Mouse (Mus musculus) gastrocnemius, postnatal 4 days (tissue): ENCODE measurements around the gene Cntnap5b. TPM values are rescaled to one million over a fixed set of nuclear protein-coding genes. Genes with fewer than 3 reads are reported as not detected.
A peak's percentile ranks its signal among the peaks of the same experiment; 100 is the strongest.
"Not testable (repeated sequence)": the region's sequence is repeated elsewhere in the genome, so short reads cannot be mapped to it uniquely, and the experiment has no call there.

Experiments used
- DNase-seq, 2 experiments: peaks; one replicate each; pipeline ENCODE4 v3.0.0; 2021 to 2022; ENCODE audit warnings: low spot score in 2 of 2, mixed read lengths in 2 of 2
- long read RNA-seq, 2 experiments: library from polyadenylated mRNA; stranded (forward); transcript quantifications; one replicate each; pipeline ENCODE4 v2.0.0; 2021
- total RNA-seq, 2 experiments: library from RNA; stranded (reverse); gene quantifications; 2 replicates each; pipeline ENCODE4 v1.2.3; 2021

Gene Cntnap5b
- total RNA-seq = under 1 TPM; 0.34 to 0.41 TPM
- long read RNA-seq, experiment 1, partial matches to known transcripts = 0 of 2 reads
- long read RNA-seq, experiment 1, other reads (novel, unspliced or antisense) = 2 of 2 reads
- long read RNA-seq, experiment 2 = 0 reads

DNA sequence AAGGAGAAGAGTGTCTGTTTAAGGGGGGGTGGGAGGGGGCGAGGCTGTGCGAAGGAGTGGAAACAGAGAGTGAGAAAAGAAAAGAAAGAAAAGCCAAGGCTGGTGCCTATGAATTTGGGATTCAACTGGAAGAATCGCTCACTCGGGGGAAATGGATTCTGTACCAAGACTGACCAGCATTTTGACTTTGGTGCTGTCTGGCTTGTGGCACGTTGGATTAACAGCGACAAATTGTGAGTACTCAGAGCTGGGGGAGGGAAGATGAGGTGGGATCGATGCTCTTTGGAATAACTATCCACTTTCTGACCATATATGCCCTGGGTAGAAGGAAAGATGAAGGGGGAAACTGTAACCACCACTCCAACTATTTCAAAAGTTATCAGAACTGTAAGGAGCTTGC, at the start of gene Cntnap5b:
TSS of gene Cntnap5b (plus strand) at position 152 of the 400 bp plus-strand sequence.
- DNase-seq = no peak

DNA sequence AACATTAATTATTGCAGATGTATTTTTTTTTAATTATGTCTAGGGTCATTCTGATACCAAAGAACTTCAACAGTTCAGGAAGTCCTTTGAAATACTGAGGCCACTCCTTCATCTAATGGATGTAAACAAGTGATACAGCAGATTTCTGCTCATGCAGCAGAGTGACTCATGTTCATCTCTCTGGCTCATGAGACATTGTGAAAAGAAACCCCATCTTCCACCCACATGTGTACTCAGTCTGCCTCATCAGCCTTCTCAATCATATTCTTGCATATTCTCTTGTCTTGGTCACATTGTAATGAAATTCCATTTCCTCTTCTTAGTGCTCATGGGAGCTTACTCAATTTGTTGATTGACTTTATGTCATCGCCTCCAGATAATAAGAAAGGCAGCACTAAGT, 12.6 kb upstream of the Cntnap5b start:
- DNase-seq = no peak

DNA sequence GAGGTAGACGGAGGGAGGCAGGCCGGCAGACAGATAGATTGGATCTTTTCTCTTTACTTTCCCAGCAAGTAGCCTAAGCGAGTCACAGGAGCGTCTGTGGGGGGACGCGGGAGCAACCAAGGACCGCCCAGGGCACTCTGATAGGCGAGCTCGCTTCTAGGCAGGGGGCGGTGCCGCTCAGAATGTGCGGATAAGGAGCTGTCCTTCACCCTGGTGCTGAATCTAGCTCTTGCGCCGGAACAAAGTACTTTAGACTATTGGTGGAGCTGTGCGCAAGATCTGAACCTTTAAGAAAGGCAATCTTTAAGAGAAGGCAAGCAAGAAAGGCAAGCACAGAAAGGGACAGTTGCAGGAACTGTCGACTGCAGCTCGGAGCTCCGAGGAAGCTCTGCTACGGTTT, 382 bp upstream of the Cntnap5b start:
- peak; percentile 25 to 61 for DNase-seq

DNA sequence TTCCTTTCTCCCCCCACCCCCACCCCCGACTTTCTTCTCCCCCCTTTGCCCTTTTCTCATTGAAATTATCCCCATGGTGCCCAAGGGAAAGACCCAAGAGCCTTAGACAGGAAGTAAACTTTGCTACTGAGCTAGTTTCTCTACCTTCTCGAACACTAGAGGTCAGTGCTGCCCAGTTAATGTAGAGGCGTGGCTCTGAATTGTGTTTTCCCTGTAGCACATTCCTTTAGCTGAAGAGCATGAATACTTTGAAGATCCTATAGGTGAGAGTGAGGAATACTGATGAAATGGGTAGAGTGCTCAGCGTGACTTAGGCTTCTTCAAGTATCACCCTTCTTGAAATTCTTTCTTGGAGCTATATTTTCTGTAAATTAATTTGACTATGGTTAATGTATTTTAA, 1.6 kb downstream of the Cntnap5b start:
- no peak for DNase-seq

DNA sequence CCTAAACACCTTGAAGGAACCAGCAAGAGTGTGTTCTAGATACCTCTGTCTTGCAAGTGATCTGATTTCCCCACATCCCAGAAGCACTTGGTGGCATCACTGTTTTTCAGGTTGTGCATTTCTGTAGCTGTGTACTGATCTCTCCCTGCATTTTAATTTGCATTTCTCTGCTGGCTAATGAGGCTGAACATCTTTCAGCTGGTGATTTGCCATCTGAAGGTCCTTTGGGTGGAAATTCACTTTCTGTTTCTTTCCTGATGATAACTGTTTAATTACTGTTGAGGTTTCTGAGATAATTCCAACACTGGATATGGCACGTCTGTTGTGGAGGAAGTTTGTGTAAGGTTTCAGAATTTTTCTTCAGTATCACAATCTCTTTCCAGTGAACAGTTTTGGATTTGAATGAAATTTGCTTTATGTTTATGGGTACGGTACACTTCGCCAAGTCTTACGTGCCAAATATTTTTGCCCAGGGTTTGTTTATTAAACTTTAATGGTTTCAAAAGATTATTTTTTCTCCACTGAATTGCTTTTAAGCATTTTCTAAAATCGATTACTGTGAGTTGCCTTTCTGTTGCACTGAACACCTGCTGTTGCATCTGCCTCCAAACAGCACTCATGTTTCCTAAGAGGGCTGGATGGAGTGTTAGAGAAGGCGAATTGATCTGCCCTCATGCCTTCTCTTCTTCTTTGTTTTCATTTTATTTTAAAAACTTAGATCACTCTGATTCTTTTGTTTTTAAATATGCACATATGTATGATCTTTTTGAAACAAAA, 41.0 kb downstream of the Cntnap5b start:
- DNase-seq = no peak

DNA sequence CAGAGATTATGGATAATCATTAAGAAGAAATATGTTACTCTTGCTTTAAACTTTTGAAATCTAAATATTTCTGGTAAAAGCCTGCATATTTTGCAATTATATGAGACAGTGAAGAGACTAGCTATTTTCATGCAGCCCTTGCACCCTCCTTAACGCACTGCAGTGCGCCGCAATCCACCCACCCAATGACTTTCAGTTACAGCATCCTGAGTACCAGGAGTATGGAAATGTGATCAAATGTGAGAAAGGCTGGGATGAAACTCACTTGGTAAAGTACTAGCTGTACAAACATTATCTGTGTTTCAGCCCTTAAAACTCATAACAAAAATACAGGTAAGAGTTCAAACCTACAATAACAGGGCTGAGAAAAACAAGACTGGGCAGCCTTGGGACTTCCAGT, 99.8 kb downstream of the Cntnap5b start:
- no peak for DNase-seq

DNA sequence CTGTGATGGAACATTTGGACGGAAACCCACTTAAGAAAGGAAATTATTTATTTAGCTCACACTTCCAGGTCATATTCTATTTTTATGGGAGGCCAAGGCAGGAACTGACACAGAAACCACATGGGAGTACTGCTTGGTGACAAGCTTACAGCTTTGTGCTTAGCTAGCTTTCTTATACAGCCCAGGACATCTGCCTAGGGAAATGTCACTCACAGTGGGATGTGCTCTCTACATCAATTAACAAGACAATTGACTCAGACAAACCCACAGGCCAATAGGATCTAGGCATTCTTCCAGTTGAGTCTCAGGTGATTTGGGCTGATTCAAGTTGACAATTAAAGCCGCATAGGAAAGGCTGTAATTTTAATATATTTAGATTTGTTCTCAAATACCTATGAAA, 135.2 kb downstream of the Cntnap5b start:
- DNase-seq = no peak

DNA sequence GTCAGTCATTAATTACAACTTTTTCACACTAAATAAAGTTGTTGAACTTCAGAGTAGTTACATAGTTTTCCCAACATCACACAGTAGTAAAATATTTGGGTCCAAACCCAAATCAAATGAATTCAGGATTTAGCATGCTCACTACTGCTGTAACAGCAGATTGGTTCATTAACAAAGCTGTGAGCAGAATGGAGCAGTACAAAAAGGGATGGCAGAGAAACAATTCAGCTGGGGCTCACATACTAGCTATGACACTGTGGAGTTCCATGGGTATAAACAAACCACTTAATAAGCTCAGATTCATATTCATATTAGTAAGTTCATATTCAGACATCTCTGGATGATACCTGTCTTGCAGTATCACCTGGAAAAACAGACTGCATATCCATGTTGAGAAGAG, 170.9 kb downstream of the Cntnap5b start:
- no peak for DNase-seq

DNA sequence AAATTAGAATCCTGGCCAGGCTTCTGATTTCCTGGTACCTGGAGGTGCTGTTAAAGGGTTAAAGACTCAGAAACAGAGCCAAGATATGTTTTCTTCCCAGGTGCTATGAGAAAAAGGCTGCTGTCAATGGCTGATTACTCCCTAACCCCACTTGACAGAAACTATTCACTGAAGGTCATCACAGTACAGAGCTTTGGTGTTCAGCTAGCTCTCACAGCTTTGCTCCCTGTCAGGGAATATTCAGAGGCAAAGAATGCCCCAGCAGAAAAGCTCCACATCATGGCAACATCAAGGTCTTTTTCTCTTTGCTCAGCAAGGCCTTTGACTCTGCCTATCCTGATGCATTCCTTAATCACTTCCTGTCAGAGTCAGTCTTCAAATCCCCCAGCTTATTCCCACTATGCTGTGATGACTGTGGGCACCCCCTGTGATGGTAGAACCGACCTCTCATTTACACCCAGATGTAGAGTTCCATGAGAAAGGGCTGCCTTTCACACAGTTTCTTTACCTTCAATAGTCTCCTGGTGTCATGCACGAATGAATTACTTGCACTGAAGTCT, 186.9 kb downstream of the Cntnap5b start:
- no peak for DNase-seq

DNA sequence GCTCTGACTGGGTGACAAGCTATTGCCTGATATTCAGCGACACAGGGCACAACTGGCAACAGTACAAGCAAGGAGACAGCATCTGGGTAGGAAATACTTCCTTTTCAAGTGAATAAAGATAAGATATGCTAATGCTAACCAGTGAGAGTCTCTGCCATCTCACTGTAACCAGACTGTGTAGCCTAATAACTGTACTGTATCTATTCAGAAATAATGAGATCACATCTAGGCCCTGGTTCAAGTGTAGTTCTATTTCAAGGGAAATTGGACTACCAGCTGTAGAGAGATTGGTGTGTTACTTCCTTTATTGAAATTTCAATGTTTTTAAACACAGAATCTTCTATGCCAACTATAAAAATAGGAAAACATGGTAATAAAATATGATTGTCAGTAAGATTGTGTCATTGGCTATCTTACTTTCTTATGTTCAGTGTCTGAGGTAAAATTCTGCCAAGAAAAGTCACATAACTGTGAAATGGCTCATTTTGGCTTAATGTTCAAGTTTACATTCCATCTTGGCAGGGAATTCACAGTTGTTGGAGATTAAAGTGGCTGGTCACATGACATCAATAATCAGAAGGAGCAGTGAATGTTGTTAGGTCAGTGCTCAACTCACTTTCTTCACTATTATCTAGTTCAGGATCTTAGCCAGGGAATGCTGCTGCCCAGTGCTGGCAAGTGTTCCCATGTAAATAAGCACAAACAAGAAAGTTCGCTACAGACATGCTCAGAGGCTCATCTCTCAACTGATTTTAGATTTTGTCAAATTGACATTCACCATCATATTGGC, 194.9 kb downstream of the Cntnap5b start:
- no peak for DNase-seq

DNA sequence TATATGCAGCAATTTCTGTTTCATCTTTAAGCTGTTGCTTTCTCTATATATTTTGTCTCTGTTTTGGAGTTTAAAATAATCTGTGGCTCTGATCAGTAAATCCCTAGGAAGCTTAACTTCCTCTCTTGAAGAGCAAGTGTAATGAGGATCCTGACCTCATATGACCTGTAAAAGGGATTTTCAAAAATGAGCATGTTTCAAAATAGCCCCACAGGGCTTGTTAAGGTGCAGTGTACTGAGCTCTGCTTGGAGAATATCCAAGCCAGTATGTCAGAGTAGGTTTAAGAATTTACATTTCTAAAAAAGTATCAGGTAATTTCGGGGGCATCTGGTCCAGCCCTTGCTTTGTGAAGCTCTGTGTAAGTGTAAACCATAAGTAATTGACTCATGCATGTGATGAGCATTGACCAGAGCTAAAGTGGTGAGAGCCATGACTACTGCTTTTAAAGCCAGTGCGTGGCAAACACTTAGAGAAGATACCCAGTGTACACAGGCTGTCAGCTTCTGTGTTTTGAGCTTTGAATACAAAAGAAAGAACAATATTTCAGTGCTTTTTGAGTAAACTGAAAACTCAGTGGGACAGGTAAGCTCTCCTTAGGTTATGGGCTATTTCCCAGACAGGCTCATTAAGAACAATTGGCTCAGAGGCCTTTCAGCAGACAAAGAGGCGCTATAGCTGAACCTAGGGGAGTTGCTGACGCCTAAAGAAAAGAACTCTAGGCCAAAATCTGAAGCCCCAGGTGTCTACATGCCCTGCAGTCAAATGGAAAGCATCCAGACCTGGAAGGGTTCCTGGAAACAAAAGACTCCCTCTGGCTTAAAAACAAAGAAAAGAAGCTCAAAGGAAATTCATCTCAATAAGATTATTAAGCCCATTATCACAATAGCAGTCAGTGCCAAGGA, 197.9 kb downstream of the Cntnap5b start:
- no peak for DNase-seq

DNA sequence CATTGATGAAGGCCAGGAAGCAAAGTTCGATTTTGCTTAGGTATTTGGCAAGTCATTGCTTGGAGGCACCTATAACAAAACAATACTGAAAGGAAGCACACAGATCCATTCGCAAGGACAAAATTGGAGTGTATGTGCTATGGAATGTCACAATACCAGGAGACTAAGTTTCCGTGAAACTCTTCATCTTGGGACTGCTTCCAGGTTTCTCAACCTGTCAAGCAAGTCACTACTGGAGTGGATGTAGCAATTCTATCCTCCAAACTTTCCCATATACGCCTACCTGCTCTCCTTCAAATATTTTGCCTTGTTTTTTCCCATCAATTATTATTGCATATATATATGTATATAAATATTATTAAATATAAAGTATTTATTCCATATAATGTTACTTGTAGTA, 228.7 kb downstream of the Cntnap5b start:
- DNase-seq = not testable (repeated sequence)

DNA sequence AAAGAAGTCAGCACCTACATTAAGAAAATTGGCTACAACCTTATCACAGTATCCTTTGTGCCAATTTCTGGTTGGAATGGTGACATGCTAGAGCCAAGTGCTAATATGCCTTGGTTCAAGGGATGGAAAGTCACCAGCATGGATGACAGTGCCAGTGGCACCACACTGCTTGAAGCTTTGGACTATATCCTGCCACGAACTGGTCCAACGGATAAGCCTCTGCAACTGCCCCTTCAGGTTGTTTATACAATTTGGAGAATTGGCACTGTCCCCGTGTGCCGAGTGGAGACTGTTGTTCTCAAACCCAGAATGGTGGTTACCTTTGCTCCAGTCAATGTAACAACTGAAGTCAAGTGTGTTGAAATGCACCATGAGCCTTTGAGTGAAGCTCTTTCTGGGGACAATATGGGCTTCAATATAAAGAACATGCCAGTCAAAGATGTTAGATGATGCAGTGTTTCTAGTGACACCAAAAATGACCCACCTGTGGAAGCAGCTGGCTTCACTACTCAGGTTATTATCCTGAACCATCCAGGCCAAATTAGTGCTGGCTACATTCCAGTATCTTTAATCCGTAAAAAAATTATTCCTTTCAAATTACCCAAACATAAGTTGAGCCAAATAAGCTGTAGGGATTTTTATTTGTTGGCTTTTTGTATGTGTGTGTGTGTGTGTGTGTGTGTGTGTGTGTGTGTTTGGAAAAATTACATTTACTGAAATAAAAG, 233.6 kb downstream of the Cntnap5b start:
- DNase-seq = no peak

DNA sequence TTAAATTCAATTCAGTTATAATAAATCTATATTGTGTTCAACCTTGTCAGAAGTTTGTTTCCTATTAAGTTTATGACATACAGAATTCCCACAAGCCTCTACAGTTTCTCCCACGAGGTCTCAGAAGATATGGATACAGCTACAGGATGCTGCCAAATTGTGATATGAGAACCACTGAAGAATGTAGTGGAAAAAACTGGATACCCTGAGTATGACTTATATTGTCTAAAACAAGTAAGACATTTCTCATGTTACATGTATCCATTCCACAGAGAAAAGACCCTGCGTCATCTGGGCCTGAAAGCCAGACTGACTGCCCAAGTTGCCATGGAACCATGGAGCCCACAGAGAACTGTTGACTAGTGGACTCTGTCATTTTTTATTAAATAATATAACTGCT, 269.2 kb downstream of the Cntnap5b start:
- no peak for DNase-seq

DNA sequence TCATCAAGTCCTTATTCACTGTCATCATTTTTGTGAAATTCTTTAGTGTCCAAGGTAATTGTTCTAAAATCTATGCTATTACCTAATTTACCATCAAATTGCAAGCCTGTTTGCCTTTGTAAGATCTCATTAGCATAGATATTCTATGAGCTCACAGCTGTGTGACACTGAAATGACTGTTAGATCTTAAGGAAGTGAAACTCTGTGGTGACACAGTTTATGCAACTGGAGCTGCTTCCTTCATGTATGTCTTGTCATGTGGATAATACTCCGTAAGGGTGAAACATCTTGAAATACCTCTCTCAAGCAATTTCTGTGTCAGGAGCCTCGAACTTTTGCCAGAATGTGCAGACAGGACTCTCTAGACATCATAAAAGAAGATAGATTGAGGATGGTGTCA, 307.2 kb downstream of the Cntnap5b start:
- no peak for DNase-seq

DNA sequence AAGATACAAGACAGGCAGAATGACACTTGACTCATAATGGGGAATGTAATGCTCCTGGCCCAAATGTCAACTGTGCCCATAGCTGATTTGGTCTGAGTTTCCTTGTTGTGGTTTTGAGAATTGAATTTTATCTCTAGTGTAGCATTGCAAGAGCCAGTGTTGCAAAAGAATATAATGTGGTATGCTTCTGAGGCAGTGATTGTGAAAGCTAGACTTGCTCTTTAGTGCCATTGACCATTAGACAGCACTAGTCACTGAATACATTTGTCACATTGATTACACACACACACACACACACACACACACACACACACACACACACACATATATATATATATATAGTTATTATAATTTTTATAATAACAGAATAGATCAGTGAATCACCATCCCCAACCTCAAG, 328.0 kb downstream of the Cntnap5b start:
- no peak for DNase-seq

DNA sequence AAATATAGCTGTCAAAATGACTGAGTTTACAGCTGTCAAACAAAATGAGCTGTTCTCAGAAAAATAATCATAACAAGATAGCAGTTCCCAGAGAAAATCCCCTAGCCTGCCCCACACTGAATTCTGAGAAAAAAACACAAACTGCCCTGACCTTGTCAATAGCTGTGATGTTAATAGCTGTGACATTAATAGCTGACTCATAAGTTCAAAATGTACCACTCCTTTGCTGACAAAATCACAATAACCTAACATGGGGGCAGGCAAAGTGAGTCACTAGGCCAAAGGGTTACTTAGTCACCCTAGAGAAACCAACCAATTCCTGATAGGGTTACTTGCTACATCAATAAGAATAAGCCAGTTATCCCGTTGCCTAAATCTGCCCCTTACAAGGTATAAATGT, 328.5 kb downstream of the Cntnap5b start:
- no peak for DNase-seq

DNA sequence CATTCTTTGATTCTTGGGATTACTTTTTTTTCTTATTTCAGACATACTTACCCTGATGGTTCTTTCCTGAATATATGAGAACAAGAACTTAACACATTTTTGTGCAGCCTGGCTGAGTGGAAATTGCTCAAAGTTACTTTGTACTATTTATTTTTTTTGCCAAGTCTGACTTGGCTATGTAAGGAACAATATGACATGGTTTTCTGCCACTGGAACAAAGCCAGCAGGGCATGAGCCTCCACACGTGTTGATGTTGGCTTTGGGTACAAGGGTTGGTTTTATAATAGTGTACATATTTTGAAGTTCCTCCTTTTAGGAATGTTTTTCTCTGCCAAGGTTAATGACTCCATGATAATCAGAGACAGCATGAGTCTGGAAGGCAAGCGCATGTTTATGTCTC, 331.8 kb downstream of the Cntnap5b start:
- no peak for DNase-seq

DNA sequence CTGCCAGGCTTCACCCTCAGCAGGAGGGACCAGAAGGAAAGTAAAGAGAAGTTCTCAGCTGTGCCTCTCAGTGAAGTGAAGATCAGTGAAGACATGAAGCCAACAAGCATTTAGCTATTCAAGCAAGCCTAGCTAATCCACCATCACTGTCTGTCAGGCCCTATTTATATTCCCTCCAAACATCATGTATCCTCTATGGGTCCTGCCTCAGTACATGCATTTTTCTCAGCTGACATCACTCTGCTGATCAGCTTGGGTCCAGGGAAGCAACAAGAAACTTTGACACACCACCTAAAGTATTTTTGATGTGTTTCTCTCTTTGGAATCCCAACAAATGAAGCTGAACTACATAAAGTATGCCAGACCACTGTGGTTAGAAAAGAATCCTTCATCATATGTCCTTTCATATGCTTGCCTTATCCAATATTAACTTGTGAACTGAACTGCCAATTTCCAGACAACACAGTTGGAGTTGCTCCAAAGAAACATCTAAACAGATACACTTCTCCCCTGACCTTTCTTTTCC, 349.9 kb downstream of the Cntnap5b start:
- no peak for DNase-seq
